Mouse (Mus musculus) spleen, postnatal 36 days (tissue): ENCODE results near the gene Hnrnpk.
"Not testable (repeated sequence)": the region's sequence is repeated elsewhere in the genome, so short reads cannot be mapped to it uniquely, and the experiment has no call there.

ENCODE experiments used
- DNase-seq, 2 experiments: peaks; one replicate each; pipeline ENCODE4 v3.0.0; 2022; ENCODE audit warnings: low spot score in 2 of 2, mixed read lengths in 1 of 2

Hnrnpk gene

DNA sequence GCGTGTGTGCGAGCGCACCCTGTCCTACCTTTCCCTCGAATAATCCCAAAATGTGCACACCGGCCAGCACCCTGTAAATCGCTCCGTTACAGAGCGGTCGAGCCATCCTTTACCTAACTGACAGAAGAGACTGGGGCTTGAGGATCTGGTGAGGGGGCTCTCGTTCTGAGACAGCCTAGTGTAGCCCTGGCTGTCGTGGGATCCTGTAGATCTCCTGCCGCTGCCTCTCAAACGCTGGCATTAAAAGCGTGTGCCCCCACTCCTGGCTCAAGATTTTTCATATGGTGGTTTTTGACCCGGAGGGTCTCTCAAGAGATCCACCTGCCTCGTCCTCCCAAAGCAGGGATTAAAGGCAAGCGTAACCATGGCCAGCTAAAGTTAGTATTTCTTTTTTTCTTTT is at the start of gene Hnrnpk:
Hnrnpk (minus strand) TSS at position 101 of the 400 bp plus-strand sequence.
- not testable (repeated sequence) for DNase-seq

DNA sequence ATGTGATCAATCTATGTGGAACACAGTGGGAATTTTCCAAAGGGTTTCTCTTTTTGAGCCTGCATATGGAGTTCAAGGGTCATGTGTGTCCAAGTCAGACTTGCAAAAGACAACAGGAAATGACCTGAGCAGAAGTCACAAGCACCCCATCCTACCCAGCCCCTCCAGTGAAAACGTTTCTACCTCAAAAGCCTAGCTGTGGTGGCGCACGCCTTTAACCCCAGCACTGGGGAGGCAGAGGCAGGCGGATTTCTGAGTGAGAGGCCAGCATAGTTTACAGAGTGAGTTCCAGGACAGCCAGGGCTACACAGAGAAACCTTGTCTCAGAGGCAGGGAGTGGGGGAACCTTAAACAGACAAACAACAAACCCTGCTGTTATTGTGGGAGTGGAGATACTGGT is 49.1 kb upstream of the Hnrnpk start:
- DNase-seq: no peak

DNA sequence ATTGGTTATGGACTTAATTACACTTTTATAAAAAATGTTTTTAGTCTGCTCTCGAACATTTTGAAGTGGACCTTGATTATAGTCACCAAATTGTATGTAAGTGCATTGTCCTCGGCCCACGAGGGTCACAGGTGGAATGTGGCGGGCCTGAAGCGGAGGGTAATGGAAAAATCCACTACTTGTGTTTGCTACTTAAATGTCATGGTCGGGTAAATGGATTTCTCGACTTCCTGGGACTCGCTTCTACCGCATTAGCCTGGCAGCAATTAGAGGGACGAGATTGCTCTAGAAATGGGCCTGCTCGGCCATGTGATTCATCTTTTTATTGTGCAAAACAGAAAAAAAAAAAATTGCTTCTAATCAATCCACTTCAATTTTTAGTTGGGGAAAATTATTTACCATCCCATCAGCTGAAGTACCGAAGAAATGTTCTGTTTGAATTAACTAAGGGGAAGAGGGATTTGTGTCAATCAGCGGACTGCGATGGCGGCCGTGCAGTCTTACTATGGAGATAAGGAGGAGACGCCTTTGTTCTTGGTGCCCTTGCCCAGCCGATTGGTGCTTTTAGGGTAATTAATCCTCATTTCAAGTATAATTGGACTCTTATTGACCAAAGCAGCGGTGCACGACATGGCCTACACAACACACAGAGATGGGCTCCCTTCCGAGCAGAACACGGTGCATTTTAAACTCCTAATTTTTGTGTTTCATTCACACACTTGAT is 47.5 kb upstream of the Hnrnpk start:
- no peak for DNase-seq

DNA sequence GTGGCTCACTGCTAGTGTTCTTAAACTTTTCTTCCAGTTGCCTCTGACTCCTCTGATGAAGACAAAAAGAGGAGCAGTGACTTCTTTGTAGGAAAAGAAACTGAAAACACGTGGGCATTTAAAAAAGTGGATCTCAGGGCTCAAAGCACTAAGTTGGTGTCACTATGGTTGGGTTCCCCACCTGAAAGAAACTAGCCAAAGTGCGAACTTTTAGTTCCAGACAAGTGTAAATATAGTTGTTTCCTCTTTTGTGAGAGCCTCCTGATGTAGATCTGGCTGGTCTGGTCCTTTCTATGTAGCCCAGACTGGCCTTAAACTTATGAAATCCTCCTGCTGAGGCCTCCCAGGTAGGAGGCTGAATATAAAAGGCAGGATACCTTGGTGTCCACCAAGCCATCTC is 43.4 kb upstream of the Hnrnpk start:
- no peak for DNase-seq

DNA sequence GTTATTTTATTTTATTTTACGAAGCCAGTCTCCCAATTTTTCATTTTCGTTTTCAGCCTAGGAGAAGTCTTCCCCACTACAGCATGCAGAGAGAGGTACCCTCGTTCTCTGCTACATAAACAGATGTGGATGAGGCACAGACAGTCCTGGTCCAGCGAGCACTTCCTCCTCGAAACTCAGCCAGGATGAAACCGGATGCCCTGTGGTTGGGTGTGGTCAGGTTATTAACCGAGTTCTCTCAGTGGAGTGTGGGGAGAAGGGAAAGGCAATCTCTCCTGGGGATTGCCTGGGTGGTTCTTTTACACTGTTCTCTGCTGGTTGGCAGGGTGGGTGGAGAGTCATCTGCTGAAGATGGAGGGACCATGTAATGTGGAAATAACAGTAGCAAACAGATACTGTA is 40.6 kb upstream of the Hnrnpk start:
- peak; percentile 88 to 89 for DNase-seq

DNA sequence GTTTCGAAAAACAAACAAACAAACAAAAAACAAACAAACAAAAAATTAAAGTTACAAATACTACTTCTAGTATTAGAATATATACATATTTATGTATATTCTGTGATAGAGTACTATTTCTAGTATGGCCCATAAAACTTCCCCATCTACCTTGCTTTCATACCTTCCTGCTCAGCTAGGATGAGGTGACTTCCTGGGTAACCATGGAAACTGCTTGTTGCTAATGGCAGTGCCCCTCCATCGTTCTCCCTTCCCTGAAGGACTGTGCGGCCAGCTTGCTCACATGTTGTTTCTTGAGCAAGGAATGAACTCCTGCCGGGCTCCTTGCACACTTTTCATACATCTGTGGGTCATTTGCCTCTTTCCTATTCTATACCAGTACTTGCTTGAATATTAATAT is 40.2 kb upstream of the Hnrnpk start:
- DNase-seq: no peak

DNA sequence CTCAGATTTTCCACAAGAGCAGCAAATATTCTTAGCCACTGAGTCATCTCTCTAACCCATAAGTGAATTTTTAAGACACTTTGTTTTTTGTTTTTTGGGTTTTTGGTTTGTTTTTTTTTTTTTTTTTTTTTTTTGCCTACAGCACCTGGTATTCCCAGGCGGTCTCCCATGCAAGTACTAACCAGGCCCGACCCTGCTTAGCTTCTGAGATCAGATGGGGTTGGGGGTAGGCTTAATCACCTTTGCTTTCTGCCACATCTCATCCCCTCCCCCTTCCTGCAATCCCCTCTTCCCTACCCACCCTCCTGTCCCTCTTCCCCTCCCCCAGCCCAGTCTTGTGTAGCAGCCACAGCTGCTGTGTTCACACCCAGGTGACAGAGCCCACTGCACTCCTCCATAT is 36.6 kb upstream of the Hnrnpk start:
- DNase-seq: no peak

DNA sequence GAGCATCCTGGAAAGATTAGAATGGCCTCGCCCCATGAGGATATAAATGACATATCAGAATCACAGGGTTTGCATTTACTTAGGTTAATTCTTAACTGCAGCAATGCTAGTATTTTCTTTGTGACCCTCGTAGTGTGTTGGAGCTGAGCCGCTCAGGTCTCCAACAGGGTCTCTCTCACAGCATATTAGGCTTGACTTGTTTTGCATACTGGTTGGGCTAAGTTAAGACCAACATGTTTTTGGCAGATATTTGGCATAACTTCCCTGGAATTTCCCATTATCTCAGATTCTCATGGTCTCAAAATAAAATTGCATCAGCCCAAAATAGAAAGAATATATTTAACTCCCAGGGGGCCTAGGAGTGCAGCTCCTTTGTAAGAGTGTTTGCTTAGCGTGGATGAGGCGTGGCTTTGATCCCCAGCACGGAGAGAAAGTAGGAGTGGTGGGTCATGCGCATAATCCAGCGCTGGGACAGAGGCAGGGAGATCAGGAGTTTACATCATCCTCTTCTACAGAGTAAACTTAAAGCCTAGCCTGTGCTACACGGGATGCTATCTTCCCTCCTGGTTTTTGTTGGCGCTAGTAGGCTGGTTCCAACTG is 20.0 kb upstream of the Hnrnpk start:
- DNase-seq: no peak

DNA sequence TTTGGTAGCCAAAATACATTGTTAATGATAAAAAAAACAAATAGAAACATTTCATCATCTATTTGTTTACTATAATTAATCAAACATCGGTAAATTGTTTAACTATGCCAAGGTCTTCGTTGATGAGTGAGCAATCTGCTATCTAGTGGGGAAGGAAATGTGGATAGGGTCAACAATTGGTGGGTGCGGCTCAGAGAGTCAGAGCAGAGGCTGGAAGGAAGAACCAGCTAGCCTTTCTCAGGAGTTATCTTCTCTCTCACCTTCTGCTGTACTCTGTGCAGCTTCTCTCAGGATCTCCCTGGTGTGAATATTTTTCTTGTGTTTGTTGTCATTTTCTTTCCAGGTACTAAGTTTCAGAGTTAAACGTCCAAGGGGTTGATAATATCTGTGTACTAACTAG is 19.1 kb upstream of the Hnrnpk start:
- no peak for DNase-seq

DNA sequence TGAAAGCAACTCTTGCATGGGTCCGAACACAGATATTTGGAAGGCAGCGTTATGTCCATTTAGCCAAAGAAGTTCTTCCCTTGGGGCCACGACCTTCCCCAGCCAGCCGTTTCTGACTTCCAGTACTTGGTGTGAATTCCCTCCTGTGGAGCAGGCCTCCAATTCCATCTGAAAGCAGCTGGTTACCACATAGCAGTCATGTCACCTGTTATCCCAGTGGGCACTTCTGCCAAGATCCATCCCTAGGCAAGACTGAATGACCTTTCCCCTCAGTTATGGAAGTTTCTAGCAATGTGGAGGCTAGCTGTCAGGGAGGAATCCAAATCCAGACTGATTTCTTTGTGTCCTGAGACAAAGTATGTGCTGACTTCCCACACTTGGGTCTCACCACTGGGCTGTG is 17.9 kb upstream of the Hnrnpk start:
- DNase-seq: no peak

DNA sequence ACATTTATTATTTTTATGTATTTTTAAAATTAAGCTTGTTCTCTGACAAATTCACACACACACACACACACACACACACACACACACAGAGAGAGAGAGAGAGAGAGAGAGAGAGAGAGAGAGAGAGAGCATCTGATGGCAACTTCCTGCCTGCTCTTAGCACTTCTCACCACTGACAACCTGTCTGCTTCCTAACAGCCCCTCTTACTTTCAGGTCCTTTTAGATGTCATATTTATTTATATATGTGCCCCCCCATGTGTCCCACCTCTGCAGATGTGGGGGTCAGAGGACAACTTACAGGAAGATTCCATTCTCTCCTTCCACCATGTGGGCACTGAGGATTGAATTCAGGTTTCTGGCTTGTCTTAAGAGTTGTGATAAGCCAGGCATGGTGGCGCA is 16.1 kb upstream of the Hnrnpk start:
- DNase-seq: peak in 1 of 2 experiments; percentile 20

DNA sequence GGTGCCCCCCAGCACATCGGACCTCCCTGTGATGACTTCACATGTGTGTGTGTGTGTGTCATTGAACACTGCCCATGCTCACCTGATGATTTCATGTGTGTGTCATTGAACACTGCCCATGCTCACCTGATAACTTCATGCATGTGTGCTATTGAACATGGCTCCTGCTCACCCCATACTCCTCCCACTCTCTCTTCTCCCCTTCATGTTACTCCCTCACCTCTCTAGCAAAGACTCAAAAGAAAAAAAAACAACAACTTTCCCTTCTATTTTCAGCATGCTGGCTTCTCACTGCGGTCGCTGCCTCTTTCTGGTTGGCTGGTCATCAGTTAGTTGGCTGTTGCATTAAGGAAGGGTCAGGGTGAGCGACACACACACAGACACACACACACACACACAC is 15.5 kb upstream of the Hnrnpk start:
- DNase-seq: peak; percentile 56 to 59

DNA sequence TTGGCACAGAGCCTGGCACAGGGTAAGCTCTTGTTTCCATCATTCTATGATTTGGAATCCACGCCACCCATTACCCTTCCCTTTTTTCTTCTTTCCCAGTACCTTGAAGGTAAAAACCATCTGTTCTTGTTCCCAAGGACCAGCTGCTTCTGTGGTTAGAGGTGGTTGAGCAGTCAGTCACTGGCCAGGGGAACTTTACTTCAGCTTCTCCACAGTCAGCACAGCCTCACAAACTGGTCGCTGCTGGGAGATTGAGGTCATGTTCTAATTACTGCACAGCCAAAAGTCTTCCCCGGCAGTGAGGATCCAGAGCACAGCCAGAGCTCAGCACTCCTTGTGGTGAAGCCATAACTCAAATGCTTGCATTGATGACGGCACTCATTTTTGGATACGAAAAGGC is 12.7 kb upstream of the Hnrnpk start:
- DNase-seq: no peak

DNA sequence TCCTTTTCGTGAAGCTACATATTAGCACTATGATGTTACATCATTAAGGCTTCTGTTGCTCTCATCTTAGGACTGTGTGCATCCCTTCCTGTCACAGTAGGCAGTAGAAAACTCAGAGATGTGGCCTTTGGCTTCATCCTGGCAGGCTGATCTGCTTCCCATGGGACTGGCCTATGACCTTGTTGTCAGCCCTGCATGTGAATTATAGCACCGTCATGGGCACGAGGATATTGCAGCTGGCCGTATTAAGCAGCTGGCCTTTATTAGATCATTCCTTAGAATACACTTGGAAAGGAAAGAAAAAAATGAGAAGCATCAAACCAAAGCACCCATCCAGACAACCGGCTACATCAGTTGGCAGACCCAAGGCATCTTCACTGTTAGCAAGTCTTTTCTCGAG is 12.2 kb upstream of the Hnrnpk start:
- DNase-seq: no peak

DNA sequence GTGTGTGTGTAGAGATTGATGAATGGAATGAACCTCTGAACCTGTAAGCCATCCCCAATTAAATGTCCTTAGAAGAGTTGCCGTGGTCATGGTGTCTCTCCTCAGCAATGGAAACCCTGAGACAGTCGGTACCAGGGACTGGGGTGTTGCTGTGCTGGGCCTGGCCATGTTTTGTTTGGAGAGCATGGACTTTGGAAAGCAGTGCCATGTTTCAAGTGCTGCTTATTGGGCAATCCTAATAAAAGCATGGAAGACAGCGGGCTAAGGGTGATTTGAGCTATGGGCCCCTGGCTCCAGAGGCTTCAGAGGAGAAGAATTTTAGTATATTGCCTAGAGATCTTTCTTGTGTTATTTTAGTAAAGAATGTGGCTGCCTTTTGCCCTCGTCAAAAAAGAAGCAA is 7.9 kb upstream of the Hnrnpk start:
- no peak for DNase-seq

DNA sequence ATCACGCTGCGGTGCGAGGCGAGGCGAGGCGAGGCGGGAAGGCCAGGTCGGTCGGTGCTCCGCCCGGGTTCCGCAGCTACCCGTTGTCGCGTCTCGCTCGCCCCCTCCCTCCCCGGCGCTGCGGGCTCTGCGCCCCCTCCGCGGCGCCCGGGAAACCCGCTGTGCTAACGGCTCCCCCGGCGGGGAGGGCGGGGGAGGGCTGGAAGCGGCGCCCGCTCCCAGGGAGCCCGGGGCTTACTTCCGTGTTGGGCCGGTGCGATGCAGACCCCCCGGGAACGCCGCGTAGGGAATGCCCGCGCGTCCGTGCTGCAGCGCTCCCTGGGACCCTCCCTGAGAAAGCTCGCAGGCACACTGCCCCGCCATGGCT is 416 bp downstream of the Hnrnpk start:
- DNase-seq: no peak

DNA sequence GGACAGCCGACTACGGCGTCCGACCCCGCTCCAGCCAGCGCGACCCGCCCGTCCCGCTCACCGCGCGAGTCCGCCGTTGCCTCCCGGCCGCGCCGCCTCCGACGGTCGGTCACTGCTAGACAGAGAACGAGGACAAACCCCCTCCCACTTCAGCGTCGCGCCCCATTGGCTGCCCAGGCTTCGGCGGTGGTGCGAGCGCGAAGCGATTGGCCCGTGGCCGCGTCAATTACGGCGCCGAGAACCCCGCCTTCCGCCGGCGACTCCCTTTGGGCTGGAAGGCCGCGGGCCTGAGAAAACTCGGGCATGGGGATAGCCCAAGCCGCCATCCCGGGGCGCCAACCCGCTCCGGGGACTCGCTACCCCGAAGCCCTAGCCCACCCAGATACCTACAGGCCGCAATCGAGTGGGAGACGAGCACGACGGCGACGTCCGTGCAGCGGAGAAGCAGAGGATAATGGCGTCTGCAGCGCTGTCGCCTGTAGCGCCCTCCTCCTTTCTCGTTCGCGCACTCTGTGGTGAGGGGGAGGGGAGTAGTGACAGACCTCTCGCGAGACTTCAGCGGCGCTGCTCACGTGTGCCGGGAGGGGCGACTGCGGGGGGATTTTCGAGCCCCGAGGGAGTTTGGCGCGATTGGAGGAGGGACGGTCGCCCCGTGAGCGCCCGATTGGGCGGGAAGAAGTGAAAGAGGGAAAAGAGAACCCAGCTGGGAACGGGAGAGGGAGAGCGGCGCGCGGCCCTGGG is 970 bp downstream of the Hnrnpk start, which contains the start of gene Rmi1:
Rmi1 (plus strand) TSS at position 246 of the 741 bp plus-strand sequence.
- DNase-seq: peak; percentile 95 to 96

DNA sequence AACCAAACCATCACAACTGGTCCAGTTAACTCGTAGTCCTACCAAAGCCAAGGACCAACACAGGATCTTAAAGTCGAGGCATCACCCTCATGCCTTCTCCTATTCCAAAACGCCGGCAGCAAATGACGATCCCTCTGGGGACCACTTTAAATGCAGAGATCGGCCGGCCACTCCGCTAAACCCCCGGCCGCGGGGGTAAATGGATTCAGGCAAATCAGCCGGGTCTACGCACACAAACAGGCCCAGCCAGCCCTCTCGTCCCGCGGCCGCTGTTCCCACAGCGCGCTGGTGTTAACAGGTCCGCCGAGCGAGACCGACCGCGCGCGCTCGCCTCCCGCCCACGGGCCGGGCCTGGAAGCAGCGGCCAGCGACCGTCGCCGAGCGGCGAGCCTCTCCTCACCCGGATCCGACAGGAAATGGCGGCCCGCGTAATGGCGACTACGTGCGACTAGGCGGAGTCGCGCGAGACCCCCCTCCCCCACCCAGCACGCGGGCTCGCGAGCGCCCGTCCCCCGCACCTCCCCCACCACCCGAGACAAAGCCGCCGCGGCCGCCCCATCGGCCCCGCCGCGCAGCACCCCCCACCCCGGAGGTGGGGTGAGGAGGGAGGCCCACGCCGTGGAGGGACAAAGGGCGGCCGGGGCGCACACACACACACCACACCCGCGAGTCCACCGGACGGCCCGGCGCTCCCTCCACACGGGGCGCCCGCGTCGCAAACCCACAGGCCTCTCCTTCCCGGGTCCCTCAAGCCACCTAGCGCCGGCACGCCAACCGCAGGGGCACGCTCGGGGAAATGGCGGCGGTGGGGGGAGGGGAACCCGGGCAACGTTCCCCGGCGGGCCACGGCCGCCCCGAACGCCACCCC is 1.8 kb downstream of the Hnrnpk start:
- peak; percentile 75 to 80 for DNase-seq

DNA sequence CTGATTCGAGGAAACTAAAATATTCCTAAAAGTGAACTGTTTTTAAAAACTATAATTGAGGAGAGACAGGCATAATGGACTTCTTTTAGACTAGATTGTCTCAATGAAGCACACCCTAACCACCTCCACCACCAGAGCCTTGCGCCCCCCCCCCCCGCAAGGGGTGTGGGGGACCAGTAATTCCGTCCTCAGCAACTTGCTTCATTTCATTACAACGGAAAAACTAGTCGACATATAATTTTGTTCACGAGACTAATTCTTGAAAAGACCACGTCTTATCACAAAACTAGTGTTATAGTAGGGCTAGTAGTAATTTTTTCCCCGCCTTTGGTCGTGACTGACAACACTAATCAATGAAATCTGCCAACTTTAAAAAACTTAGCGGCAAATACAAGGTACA is 2.6 kb downstream of the Hnrnpk start:
- no peak for DNase-seq

DNA sequence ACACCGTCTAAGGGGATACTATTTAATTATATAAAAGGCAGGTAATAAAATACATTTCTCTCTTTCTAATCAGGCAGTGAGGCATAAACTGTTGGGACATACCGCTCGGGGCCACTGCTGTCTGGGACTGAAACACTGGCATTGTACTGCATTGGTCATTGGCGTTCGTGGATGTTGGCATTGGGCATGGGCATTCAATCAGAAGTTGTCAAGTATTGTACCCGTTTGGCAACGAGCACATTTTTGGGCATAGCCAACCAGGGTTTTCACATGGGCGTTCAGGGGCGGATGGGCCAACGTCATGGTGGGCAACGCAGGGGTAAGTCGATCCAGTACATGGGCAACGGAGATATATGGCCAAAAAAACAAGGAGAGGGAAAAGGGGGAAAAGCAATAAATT is 5.5 kb downstream of the Hnrnpk start:
- DNase-seq: no peak

DNA sequence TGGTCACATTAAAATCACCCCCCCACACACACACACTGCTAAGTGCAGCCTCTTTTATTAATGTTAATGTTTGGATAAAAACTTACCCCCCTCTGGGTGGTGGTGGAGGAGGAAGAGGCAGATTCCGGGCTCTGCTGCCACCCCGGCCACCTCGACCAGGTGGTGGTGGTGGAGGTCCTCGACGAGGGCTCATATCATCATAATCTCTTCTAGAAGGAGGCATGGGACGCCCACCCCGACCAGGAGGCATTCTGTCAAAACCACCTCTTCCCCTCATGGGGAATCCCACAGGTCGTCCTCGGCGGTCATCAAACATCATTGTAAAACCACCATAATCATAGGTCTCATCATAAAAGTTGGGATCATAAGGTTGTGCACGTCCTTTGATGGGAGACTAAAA is 8.8 kb downstream of the Hnrnpk start:
- DNase-seq: not testable (repeated sequence)

DNA sequence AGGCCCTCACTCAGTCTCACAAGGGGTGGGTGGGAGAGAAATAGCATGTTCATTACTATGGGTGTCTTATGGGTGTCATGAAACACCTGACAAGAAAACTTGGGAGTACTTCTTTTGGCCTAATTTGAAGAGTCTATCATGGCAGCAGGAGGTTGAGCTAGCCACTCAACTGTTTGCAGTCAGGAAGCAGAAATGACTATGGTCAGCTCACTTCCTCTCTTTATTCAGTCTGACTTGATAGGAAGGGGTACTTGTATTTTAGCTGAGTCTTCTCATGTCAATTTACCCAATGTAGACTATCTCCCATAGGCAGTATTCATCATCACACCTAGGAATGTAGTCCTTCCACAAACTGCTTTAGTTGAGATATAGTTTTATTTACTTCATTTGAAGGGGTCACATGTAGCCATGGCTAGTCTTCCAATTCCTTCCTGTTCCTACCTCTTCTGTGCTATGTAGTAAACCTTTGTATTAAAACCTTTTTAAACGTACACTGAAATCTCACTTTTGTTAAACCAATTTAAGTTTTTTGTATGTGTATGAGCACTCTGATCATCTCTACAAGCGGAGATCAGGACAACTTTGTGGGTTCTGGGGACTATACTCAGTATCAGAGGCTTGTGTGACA is 13.7 kb downstream of the Hnrnpk start:
- no peak for DNase-seq
